Mouse (Mus musculus) megakaryocyte, embryonic 14.5 days (primary cell): Measurements from ENCODE around the gene Ankmy2.

Experiments used
- FLI1 ChIP-seq: IDR thresholded peaks from 2 replicates; pipeline ENCODE4 v1.6.1; 2012; ENCODE audit warnings: low read length, inconsistent platforms, mixed read lengths
- GATA1 ChIP-seq: IDR thresholded peaks from 3 replicates; pipeline ENCODE4 v1.6.1; 2012; ENCODE audit warnings: mixed read lengths, low read length, inconsistent platforms, borderline replicate concordance

DNA sequence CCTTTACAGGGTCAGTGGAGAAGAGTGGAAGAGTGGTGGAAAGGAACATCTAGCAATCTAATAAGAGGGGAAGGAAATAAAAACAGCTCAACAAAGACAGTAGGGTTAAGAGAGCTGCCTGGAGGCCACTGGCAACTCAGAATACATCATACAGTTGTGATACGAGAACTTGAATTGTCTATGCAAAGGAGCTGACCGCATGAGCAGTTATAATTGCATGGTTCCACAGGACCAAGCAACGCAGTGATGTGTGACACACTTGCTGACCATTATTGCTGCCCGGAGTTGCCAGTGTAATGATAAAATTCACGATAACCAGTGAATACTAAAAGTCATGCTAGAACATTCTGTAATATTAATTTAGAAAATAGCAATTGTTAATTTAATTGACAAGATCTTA, 30.9 kb upstream of the Ankmy2 start:
- no peak for TF ChIP-seq GATA1
- no peak for TF ChIP-seq FLI1
